Mouse (Mus musculus): ENCODE results near the gene Rmdn3. TPM values are rescaled to one million over a fixed set of nuclear protein-coding genes. Genes with fewer than 3 reads are reported as not detected.

The Rmdn3 gene
- 37.0 and 39.0 TPM in 2 replicates for polyA plus RNA-seq (2015; fragmentation: Nextera tagmentation; extraction: Ambion mirVana)

GRCm38 (mm10) chr2:119156681-119157572 lies at the start of gene Rmdn3:
Gene Rmdn3 (minus strand): TSS chr2:119157034.
- DNase-seq = peak; percentile 97
- Histone ChIP-seq H3K27ac (ENCODE audit: low read depth) (peak within 1 kb of the TSS; percentile 93), H3K27me3 (ENCODE audit: insufficient read depth, low read length) (no peaks in the 10 kb centered on the region), H3K36me3 (replicated peaks; ENCODE audit: insufficient read depth, low read length) (peaks cover 22% of the 10 kb centered on the region), H3K9ac (replicated peaks) (peak within 1 kb of the TSS; percentile 91), H3K4me3 (ENCODE audit: low read depth, low read length) (peak within 1 kb of the TSS; percentile 90), H3K4me1 (ENCODE audit: insufficient read depth) (peaks cover 21% of the 10 kb centered on the region), H3K4me2 (ENCODE audit: low read depth, low read length) (peak within 1 kb of the TSS; percentile 78), H3K9me3 (ENCODE audit: low read length) (no peaks in the 10 kb centered on the region)
- TF ChIP-seq CTCF (IDR thresholded peaks at IDR 0.05; ENCODE audit: low read depth) (peak; percentile 29), EP300 (IDR thresholded peaks at IDR 0.05; ENCODE audit: low read depth) (no peak)
- peak; percentile 86 for ATAC-seq
- under 1% methylated on average over 57 of the region's 57 CpGs for WGBS (ENCODE audit: insufficient replicate concordance)

- DNase-seq (no peak), ATAC-seq (no peak)
- no peaks in the 10 kb centered on the region for H3K9me3 ChIP-seq (ENCODE audit: low read length)
- 74% methylated on average over 4 of the region's 4 CpGs for WGBS (ENCODE audit: insufficient replicate concordance)
- no peaks in the 10 kb centered on the region for H3K36me3 ChIP-seq (replicated peaks; ENCODE audit: insufficient read depth, low read length)
- H3K9ac ChIP-seq (replicated peaks) = no peak overlapping the region
- H3K4me3 ChIP-seq (ENCODE audit: low read depth, low read length) = no peak overlapping the region
- peaks cover 6% of the 10 kb centered on the region; the same call in 1 of the 2 replicates for H3K4me1 ChIP-seq (ENCODE audit: insufficient read depth)
- H3K27ac ChIP-seq (ENCODE audit: low read depth) = no peak overlapping the region
- H3K4me2 ChIP-seq (ENCODE audit: low read depth, low read length) = no peak overlapping the region
- TF ChIP-seq CTCF (IDR thresholded peaks at IDR 0.05; ENCODE audit: low read depth) (no peak), EP300 (IDR thresholded peaks at IDR 0.05; ENCODE audit: low read depth) (no peak)
- no peaks in the 10 kb centered on the region for H3K27me3 ChIP-seq (ENCODE audit: insufficient read depth, low read length)
Measured at GRCm38 (mm10) chr2:119203871-119204460, 47.1 kb upstream of the Rmdn3 start.

- TF ChIP-seq EP300 (IDR thresholded peaks at IDR 0.05; ENCODE audit: low read depth) (no peak), CTCF (IDR thresholded peaks at IDR 0.05; ENCODE audit: low read depth) (no peak)
- WGBS (ENCODE audit: insufficient replicate concordance) = 59% methylated on average over 5 of the region's 5 CpGs
- DNase-seq (peak; percentile 42), ATAC-seq (no peak)
- no peak overlapping the region for H3K9ac ChIP-seq (replicated peaks)
- H3K4me1 ChIP-seq (ENCODE audit: insufficient read depth) = peaks cover 6% of the 10 kb centered on the region
- no peak overlapping the region for H3K4me2 ChIP-seq (ENCODE audit: low read depth, low read length)
- no peaks in the 10 kb centered on the region for H3K27me3 ChIP-seq (ENCODE audit: insufficient read depth, low read length)
- no peak overlapping the region for H3K27ac ChIP-seq (ENCODE audit: low read depth)
- no peaks in the 10 kb centered on the region for H3K9me3 ChIP-seq (ENCODE audit: low read length)
- H3K36me3 ChIP-seq (replicated peaks; ENCODE audit: insufficient read depth, low read length) = no peaks in the 10 kb centered on the region
- no peak overlapping the region for H3K4me3 ChIP-seq (ENCODE audit: low read depth, low read length)
Measured at GRCm38 (mm10) chr2:119202914-119203453, 46.1 kb upstream of the Rmdn3 start.

- Histone ChIP-seq H3K9ac (replicated peaks) (no peak overlapping the region), H3K36me3 (replicated peaks; ENCODE audit: insufficient read depth, low read length) (no peaks in the 10 kb centered on the region), H3K4me3 (ENCODE audit: low read depth, low read length) (no peak overlapping the region), H3K4me1 (ENCODE audit: insufficient read depth) (no peaks in the 10 kb centered on the region; the same call in 1 of the 2 replicates), H3K4me2 (ENCODE audit: low read depth, low read length) (no peak overlapping the region), H3K27me3 (ENCODE audit: insufficient read depth, low read length) (no peaks in the 10 kb centered on the region), H3K27ac (ENCODE audit: low read depth) (no peak overlapping the region), H3K9me3 (ENCODE audit: low read length) (no peaks in the 10 kb centered on the region)
- TF ChIP-seq EP300 (IDR thresholded peaks at IDR 0.05; ENCODE audit: low read depth) = no peak
- no peak for TF ChIP-seq CTCF (IDR thresholded peaks at IDR 0.05; ENCODE audit: low read depth)
- 72% methylated on average over 3 of the region's 3 CpGs for WGBS (ENCODE audit: insufficient replicate concordance)
- ATAC-seq (no peak), DNase-seq (no peak)
Measured at GRCm38 (mm10) chr2:119198934-119199333, 42.1 kb upstream of the Rmdn3 start.

- DNase-seq = no peak
- 38% methylated on average over 1 of the region's 1 CpGs for WGBS (ENCODE audit: insufficient replicate concordance)
- ATAC-seq = no peak
- Histone ChIP-seq H3K36me3 (replicated peaks; ENCODE audit: insufficient read depth, low read length) (no peaks in the 10 kb centered on the region), H3K27ac (ENCODE audit: low read depth) (0 out of 2 replicates have a peak overlapping the region, but pooled peaks have one; percentile 19), H3K4me2 (ENCODE audit: low read depth, low read length) (no peak overlapping the region), H3K27me3 (ENCODE audit: insufficient read depth, low read length) (no peaks in the 10 kb centered on the region), H3K9me3 (ENCODE audit: low read length) (no peaks in the 10 kb centered on the region), H3K4me1 (ENCODE audit: insufficient read depth) (no peaks in the 10 kb centered on the region; the same call in 1 of the 2 replicates), H3K9ac (replicated peaks) (no peak overlapping the region), H3K4me3 (ENCODE audit: low read depth, low read length) (no peak overlapping the region)
- TF ChIP-seq CTCF (IDR thresholded peaks at IDR 0.05; ENCODE audit: low read depth) (no peak), EP300 (IDR thresholded peaks at IDR 0.05; ENCODE audit: low read depth) (no peak)
Measured at GRCm38 (mm10) chr2:119198049-119198448, 41.2 kb upstream of the Rmdn3 start.

GRCm38 (mm10) chr2:119197493-119197892 lies 40.7 kb upstream of the Rmdn3 start:
- TF ChIP-seq EP300 (IDR thresholded peaks at IDR 0.05; ENCODE audit: low read depth) (no peak), CTCF (IDR thresholded peaks at IDR 0.05; ENCODE audit: low read depth) (no peak)
- 58% methylated on average over 1 of the region's 1 CpGs for WGBS (ENCODE audit: insufficient replicate concordance)
- no peaks in the 10 kb centered on the region for H3K9me3 ChIP-seq (ENCODE audit: low read length)
- peak; percentile 66 for ATAC-seq
- no peak overlapping the region for H3K4me2 ChIP-seq (ENCODE audit: low read depth, low read length)
- H3K4me1 ChIP-seq (ENCODE audit: insufficient read depth) = no peaks in the 10 kb centered on the region; the same call in 1 of the 2 replicates
- no peak overlapping the region for H3K4me3 ChIP-seq (ENCODE audit: low read depth, low read length)
- DNase-seq = no peak
- H3K9ac ChIP-seq (replicated peaks) = no peak overlapping the region
- no peaks in the 10 kb centered on the region for H3K27me3 ChIP-seq (ENCODE audit: insufficient read depth, low read length)
- H3K27ac ChIP-seq (ENCODE audit: low read depth) = 0 out of 2 replicates have a peak overlapping the region, but pooled peaks have one; percentile 19
- H3K36me3 ChIP-seq (replicated peaks; ENCODE audit: insufficient read depth, low read length) = no peaks in the 10 kb centered on the region

Measured in liver, postnatal 0 days (tissue).